Mouse (Mus musculus) intestine, embryonic 16.5 days (tissue): ENCODE measurements around the gene Mical2. TPM values are rescaled to one million over a fixed set of nuclear protein-coding genes. Genes with fewer than 3 reads are reported as not detected.

Experiments
- ATAC-seq: fragments of 200-750 bp; cut with Nextera tagmentation; 2 replicates; pipeline ENCODE4 v1.8.0; 2017; ENCODE audit warnings: moderate TSS enrichment, moderate library complexity
- H3K27ac ChIP-seq: fragments of 300-500 bp; sonication (generic); 2 replicates; pipeline ENCODE4 v1.5.1; 2014; ENCODE audit warnings: mild to moderate bottlenecking, low read length
- H3K27me3 ChIP-seq: fragments of 300-500 bp; sonication (generic); replicated peaks from 2 replicates; pipeline ENCODE4 v1.6.1; 2014; ENCODE audit warnings: low read length, control low read depth, mixed read lengths; ENCODE audit not compliant: control insufficient read depth, insufficient read depth
- H3K36me3 ChIP-seq: fragments of 300-500 bp; sonication (generic); 2 replicates; pipeline ENCODE4 v1.6.1; 2014; ENCODE audit warnings: low read length, control low read depth; ENCODE audit not compliant: control insufficient read depth, insufficient read depth
- H3K4me1 ChIP-seq: fragments of 300-500 bp; sonication (generic); 2 replicates; pipeline ENCODE4 v1.6.1; 2014; ENCODE audit warnings: low read length, control low read depth, mixed read lengths; ENCODE audit not compliant: control insufficient read depth, insufficient read depth
- H3K4me2 ChIP-seq: fragments of 300-500 bp; sonication (generic); 2 replicates; pipeline ENCODE4 v1.6.1; 2014; ENCODE audit warnings: low read depth, low read length, control low read depth
- H3K4me3 ChIP-seq: fragments of 300-500 bp; sonication (generic); 2 replicates; pipeline ENCODE4 v1.5.1; 2014; ENCODE audit warnings: mild to moderate bottlenecking, low read length
- H3K9ac ChIP-seq: fragments of 300-500 bp; sonication (generic); 2 replicates; pipeline ENCODE4 v1.6.1; 2014; ENCODE audit warnings: low read depth, low read length
- H3K9me3 ChIP-seq: fragments of 300-500 bp; sonication (generic); 2 replicates; pipeline ENCODE4 v1.6.1; 2016; ENCODE audit warnings: low read length, control low read depth; ENCODE audit not compliant: control insufficient read depth
- WGBS: fragments of 180-500 bp; shearing (Covaris S2); extraction: QIAGEN DNeasy Blood & Tissue Kit; methylation state at CpG from one replicate; pipeline ENCODE4 v1.1.7; 2014; 5-methylcytosine and 5-hydroxymethylcytosine counted together
- polyA plus RNA-seq: library from polyadenylated mRNA; unstranded; fragments of >200 nt; fragmentation: Nextera tagmentation; extraction: Ambion mirVana; gene quantifications from 2 replicates; pipeline ENCODE4 v1.2.1, GENCODE M21; 2015

Gene Mical2
- polyA plus RNA-seq, 1 experiment from 2014 or later = 18.3 TPM

DNA sequence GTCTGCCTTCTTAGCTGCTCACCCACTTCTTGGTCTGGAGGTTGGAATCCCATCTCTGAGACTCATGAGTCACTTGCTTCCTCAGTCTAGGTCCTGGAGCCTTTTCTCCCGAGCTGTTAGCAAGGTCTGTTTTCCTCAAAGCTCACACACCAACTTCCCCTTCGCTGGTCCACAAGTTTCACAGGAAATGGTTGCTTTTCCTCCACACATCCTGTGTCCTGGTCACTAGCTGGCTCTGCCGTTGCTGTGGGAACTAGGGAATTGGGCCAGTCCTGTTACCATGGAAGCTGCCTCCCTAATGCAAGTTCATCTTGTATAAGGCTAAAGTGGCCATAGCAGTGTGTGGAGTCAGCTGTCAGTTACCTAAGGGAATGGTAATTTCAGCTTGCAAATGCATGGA is 12.2 kb downstream of the Mical2 start:
- peak; percentile 19 for ATAC-seq
- Histone ChIP-seq H3K4me3 (no peak overlapping the region), H3K36me3 (0 out of 2 replicates have a peak, but pooled peaks cover 4% of the 10 kb centered on the region), H3K27me3 (no peaks in the 10 kb centered on the region), H3K27ac (no peak overlapping the region), H3K4me2 (no peak overlapping the region), H3K9ac (no peak overlapping the region), H3K9me3 (no peaks in the 10 kb centered on the region), H3K4me1 (peaks cover 27% of the 10 kb centered on the region)
- WGBS = 28% methylated on average over 3 of the region's 3 CpGs

DNA sequence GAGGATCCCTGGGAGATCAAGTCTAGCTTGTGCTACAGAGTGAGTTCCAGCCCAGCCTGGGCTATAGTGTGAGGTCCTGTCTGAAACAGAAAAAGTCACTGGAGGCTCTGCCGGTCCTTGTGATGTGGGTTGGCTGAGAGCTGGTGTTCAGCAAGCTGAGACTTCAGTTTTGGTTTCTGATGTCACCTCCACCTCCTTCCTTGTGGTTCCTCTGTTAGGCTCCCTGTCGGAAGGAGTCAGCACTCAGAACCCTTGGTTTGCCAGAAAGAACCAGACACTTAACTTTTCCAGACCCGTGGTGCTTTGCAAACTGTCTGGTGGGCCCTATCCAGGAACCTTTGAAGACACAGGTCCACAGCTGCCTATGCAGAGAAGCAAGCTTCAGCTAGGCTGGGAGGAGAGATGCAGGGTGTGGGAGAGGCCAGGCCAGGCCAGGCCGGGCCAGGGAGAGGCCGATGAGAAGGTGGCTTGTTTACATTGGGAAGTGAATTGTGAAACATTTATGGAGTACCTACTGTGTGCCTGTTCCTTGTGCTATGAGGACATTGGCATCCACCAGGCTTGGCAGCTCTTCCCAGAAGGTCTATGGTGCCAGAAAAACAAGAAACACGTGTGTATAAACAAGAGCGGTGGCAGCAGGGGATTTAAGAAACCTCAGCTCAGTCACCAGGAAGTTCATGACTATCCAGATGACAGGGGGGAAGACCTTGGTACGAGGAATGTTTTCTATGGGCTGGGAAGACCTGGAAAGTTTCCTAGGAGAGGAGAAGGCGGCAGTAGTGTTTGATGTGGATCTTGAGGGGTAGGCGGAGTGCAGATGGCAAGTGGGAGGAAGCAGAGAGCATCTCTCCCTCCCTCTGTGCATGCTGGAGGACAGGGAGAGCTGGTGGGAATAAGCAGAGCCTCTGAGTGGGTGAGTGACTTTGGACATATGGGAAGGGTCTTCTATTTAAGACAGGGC is 13.4 kb downstream of the Mical2 start:
- H3K9me3 ChIP-seq = no peaks in the 10 kb centered on the region
- peaks cover 21% of the 10 kb centered on the region for H3K4me1 ChIP-seq
- H3K4me2 ChIP-seq = no peak overlapping the region
- no peaks in the 10 kb centered on the region for H3K27me3 ChIP-seq
- WGBS = 58% methylated on average over 10 of the region's 10 CpGs
- H3K36me3 ChIP-seq = 0 out of 2 replicates have a peak, but pooled peaks cover 4% of the 10 kb centered on the region
- H3K27ac ChIP-seq = peak overlapping the region; percentile 30; the same call in 1 of the 2 replicates
- no peak overlapping the region for H3K9ac ChIP-seq
- peak; percentile 38; the same call in 1 of the 2 replicates for ATAC-seq
- H3K4me3 ChIP-seq = no peak overlapping the region

DNA sequence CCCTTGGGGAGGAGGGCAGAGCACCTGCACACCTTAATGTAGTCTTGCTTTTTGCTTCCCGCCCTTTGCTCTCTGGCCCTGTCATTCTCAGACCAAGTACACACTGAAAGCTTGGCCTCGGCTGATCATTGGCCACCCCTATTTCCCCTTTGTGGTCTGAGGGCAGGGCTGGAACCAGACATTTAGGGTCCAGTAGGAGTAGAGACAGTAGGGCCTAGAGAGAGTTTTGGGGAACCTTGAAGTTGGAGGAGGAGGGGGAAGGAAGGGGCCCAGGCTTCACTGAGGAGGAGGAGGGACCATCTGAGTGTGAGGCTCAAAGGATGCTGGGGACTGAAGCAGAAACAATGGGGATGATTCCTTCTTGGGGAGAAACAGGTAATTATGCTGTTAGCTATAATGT is 15.1 kb downstream of the Mical2 start:
- 68% methylated on average over 2 of the region's 2 CpGs for WGBS
- no peak overlapping the region for H3K4me2 ChIP-seq

DNA sequence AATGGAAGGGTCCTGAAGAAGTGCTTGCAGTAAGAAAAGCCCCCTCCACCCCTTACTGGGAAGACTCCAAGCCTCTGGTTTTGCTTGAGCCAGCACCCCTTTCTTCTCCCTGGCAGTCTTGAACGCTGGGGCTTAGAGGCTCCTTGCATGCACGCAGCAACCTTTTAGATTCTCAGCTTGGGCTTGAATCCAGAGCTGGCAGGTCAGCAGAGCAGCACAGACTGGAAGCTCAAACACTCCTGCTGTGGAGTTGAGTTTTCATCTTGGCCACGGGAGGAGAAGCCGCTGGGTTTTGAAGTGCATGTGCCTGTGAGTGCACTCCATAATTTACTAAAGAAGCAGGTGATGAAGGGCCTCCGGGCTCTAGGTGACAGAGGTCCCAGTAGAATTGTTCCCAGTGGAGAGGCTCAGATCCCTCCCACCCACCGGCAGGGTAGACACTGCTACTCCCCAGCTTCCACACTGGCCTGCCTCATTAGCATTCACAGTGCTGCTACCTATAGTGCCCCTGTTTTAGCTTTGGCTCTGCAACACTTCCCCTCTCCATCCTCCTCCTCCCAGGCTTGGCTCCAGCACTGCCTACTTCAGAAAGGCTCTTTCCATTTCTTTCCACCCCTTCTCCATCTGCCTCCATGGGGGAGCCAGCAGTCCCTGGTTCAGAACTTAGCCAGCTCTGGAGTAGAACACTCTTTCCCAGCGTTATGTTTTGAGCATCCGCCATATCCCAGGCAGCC is 15.7 kb downstream of the Mical2 start:
- peaks cover 27% of the 10 kb centered on the region for H3K4me1 ChIP-seq
- H3K36me3 ChIP-seq = 0 out of 2 replicates have a peak, but pooled peaks cover 4% of the 10 kb centered on the region
- WGBS = 67% methylated on average over 8 of the region's 8 CpGs
- H3K4me2 ChIP-seq = no peak overlapping the region
- no peak for ATAC-seq
- H3K9ac ChIP-seq = no peak overlapping the region
- H3K4me3 ChIP-seq = no peak overlapping the region
- H3K9me3 ChIP-seq = no peaks in the 10 kb centered on the region
- no peaks in the 10 kb centered on the region for H3K27me3 ChIP-seq
- no peak overlapping the region for H3K27ac ChIP-seq

More for the DNA sequence above, 15.1 kb downstream of the Mical2 start:
- peaks cover 23% of the 10 kb centered on the region for H3K4me1 ChIP-seq
- H3K4me3 ChIP-seq = no peak overlapping the region
- no peaks in the 10 kb centered on the region for H3K9me3 ChIP-seq
- no peaks in the 10 kb centered on the region for H3K27me3 ChIP-seq
- H3K9ac ChIP-seq = no peak overlapping the region
- H3K36me3 ChIP-seq = 0 out of 2 replicates have a peak, but pooled peaks cover 4% of the 10 kb centered on the region
- H3K27ac ChIP-seq = no peak overlapping the region
- ATAC-seq = no peak

DNA sequence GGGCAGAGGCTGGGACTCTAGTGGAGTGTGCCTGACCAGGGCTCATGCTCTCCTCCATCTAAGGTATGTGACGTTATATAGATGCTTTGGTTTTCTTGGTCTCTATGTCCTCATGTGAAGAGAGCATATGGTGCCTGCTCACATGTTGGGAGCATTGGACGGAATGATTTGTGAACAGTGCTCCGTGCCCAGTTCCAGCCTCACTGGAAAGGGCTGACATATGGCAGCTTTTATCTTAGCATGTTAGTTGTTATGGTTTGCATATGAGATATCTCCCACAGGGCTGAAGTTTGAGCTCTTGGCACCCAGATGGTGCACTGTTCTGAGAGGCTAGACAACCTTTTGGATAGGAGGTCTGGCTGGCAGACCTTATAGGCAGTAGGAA is 16.3 kb downstream of the Mical2 start:
- H3K36me3 ChIP-seq = 0 out of 2 replicates have a peak, but pooled peaks cover 4% of the 10 kb centered on the region
- H3K9me3 ChIP-seq = no peaks in the 10 kb centered on the region
- peaks cover 28% of the 10 kb centered on the region for H3K4me1 ChIP-seq
- 92% methylated on average over 3 of the region's 3 CpGs for WGBS
- H3K4me3 ChIP-seq = no peak overlapping the region
- H3K27me3 ChIP-seq = no peaks in the 10 kb centered on the region
- no peak overlapping the region for H3K4me2 ChIP-seq
- H3K9ac ChIP-seq = no peak overlapping the region
- H3K27ac ChIP-seq = no peak overlapping the region
- ATAC-seq = no peak

DNA sequence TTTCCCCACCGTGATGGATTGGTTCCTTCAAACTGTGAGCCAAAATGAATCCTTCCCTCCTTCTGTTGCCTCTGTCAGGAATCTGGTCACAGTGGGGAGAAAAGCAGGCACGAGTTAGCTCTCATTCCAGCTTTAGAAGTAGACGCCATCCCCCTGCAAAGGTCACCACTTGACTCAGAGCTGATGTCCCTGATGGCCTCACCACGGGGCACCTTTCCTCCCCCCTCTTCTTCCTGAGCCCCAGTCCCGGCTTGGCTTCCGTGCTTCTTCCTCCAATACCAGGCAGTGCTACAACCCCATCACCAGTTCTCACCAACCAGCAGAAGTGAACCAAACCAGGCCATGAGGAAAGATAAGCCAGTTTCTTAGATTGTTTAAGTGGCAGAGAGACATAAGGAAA is 16.9 kb downstream of the Mical2 start:
- ATAC-seq = no peak
- H3K4me3 ChIP-seq = no peak overlapping the region
- WGBS = 84% methylated on average over 6 of the region's 6 CpGs
- no peak overlapping the region for H3K27ac ChIP-seq
- no peaks in the 10 kb centered on the region for H3K27me3 ChIP-seq
- no peak overlapping the region for H3K4me2 ChIP-seq
- H3K4me1 ChIP-seq = peaks cover 25% of the 10 kb centered on the region
- H3K36me3 ChIP-seq = 0 out of 2 replicates have a peak, but pooled peaks cover 4% of the 10 kb centered on the region
- no peak overlapping the region for H3K9ac ChIP-seq
- no peaks in the 10 kb centered on the region for H3K9me3 ChIP-seq

DNA sequence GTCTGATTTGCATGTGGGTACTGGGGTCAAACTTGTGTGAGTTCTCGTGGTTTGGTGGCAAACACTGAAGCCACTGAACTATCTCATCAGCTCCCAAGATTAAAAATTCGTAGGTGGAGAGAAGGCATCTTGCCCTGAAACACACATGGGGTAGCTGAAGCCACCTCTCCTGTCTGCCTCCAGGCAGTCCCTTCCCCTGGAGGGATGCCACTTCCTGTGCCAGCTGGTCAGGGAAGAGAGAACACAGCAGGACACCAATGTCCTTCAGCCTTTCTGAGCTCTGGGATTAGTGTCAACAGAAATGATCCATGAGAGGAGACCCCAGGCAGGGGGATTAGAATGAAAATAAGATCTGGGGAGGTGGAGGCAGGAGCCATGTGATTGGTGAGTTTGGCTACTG is 18.4 kb downstream of the Mical2 start:
- H3K36me3 ChIP-seq = 0 out of 2 replicates have a peak, but pooled peaks cover 4% of the 10 kb centered on the region
- no peak overlapping the region for H3K4me3 ChIP-seq
- no peak for ATAC-seq
- no peaks in the 10 kb centered on the region for H3K27me3 ChIP-seq
- no peaks in the 10 kb centered on the region for H3K9me3 ChIP-seq
- peaks cover 14% of the 10 kb centered on the region for H3K4me1 ChIP-seq
- no peak overlapping the region for H3K4me2 ChIP-seq
- 75% methylated on average over 2 of the region's 2 CpGs for WGBS
- no peak overlapping the region for H3K27ac ChIP-seq
- H3K9ac ChIP-seq = no peak overlapping the region

DNA sequence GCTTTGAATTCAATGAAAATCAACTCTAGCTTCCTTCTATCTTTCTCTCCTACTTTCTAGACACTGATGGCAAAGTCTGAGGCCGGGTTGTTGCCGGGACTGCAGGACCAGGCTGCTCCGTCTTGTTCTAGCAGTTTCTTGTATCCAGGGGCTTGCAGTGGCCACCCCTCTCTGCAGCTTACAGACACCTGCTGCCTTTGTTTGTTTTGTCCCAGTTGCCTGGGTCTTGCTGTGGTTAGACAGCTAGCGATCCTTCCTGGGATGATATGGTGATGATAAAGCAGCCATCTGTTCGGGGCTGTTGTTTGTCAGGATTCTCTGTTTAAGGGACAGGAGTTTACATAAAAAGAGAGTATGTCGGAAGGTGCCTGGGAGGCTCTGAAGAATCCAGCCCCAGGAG is 19.0 kb downstream of the Mical2 start:
- 0 out of 2 replicates have a peak, but pooled peaks cover 4% of the 10 kb centered on the region for H3K36me3 ChIP-seq
- H3K27ac ChIP-seq = no peak overlapping the region
- H3K4me2 ChIP-seq = no peak overlapping the region
- H3K9me3 ChIP-seq = no peaks in the 10 kb centered on the region
- no peak overlapping the region for H3K9ac ChIP-seq
- WGBS = 27% methylated on average over 6 of the region's 6 CpGs
- no peaks in the 10 kb centered on the region for H3K27me3 ChIP-seq
- ATAC-seq = no peak
- no peak overlapping the region for H3K4me3 ChIP-seq
- H3K4me1 ChIP-seq = peaks cover 9% of the 10 kb centered on the region

DNA sequence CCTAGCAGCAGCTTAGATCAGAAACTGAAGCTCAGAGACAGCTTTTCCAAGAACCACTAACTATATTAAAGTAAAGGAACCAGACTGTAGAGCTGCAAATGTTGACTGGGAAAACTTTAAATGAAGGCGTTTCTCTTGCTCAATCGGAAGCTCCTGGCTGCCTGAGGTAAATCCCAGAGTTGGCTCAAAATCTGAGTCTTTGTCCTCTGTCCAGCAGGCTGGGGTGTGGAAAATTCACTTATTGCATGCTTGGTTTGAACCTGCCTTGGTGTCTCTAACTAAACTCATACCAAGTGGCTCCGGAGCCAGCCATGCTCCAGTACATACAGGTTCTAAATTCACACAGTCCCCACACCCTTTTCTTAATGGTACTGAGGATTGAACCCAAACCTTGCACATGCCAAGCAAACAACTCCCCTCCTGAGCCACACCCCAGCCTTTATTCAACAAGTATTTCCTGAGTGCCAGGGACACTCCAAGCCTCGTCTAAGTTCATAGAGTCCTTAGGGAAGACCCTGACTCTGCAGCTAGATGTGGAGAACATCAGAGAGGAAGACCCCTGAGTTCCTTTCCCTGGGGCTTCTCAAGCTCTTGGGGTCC is 20.3 kb downstream of the Mical2 start:
- 79% methylated on average over 4 of the region's 4 CpGs for WGBS
- no peak overlapping the region for H3K27ac ChIP-seq

More for the DNA sequence above, 20.3 kb downstream of the Mical2 start:
- Histone ChIP-seq H3K36me3 (0 out of 2 replicates have a peak, but pooled peaks cover 4% of the 10 kb centered on the region), H3K4me3 (no peak overlapping the region), H3K27me3 (no peaks in the 10 kb centered on the region), H3K4me2 (no peak overlapping the region), H3K4me1 (peaks cover 16% of the 10 kb centered on the region), H3K9me3 (no peaks in the 10 kb centered on the region), H3K9ac (no peak overlapping the region)
- no peak for ATAC-seq
